ENCODE assay signal across 16 mouse cellular contexts in genomic region chr17:64210366-64210765, GRCm38 (mm10).
"Had no signal": no experiment of that assay in that cellular context is flagged by ENCODE, and none has a peak within 500 bp of the region (broad histone marks: within the 10 kb centered on the region; RNA-seq: fewer than 3 reads in every experiment).

No protein-coding gene starts in this region.

- H3K9ac ChIP-seq: limb, embryonic 12.5 days; limb, embryonic 15.5 days; liver, embryonic 14.5 days; liver, postnatal 0 days had no signal

- H3K27ac ChIP-seq: left cerebral cortex, adult 2 months; limb, embryonic 12.5 days; limb, embryonic 15.5 days; liver, embryonic 14.5 days had no signal

- H3K9me3 ChIP-seq: limb, embryonic 12.5 days; limb, embryonic 15.5 days had no signal

- H3K27me3 ChIP-seq: limb, embryonic 12.5 days; limb, embryonic 15.5 days had no signal

- H3K36me3 ChIP-seq: limb, embryonic 12.5 days; limb, embryonic 15.5 days had no signal

- ATAC-seq: liver, postnatal 0 days had no signal

- DNase-seq: kidney, adult 11 months; kidney, adult 8-10 months; kidney, postnatal 25 days; layer of hippocampus, postnatal 36 days; liver, postnatal 0 days; lung, postnatal 14 days; lung, postnatal 4 days; midbrain, embryonic 14.5 days; thymus, adult 18-20 months; thymus, postnatal 36 days had no signal

- H3K4me3 ChIP-seq: left cerebral cortex, adult 2 months; limb, embryonic 12.5 days; limb, embryonic 15.5 days had no signal

- H3K4me2 ChIP-seq: limb, embryonic 12.5 days; limb, embryonic 15.5 days; liver, embryonic 11.5 days; midbrain, embryonic 11.5 days had no signal
